Mouse (Mus musculus) liver, embryonic 16.5 days (tissue): ENCODE measurements around the gene A930009A15Rik. TPM values are rescaled to one million over a fixed set of nuclear protein-coding genes. Genes with fewer than 3 reads are reported as not detected.

Experiments used
- ATAC-seq: fragments of 200-750 bp; cut with Nextera tagmentation; 2 replicates; pipeline ENCODE4 v1.8.0; 2017; ENCODE audit warnings: low read depth, mild to moderate bottlenecking, moderate number of reproducible peaks, moderate library complexity
- H3K27ac ChIP-seq: fragments of 300-500 bp; sonication (generic); 2 replicates; pipeline ENCODE4 v1.5.1; 2014; ENCODE audit warnings: mild to moderate bottlenecking, low read length
- H3K27me3 ChIP-seq: fragments of 300-500 bp; sonication (generic); 2 replicates; pipeline ENCODE4 v1.6.1; 2014; ENCODE audit warnings: low read depth, low read length, mixed read lengths; ENCODE audit not compliant: control insufficient read depth, insufficient read depth
- H3K36me3 ChIP-seq: fragments of 300-500 bp; sonication (generic); 2 replicates; pipeline ENCODE4 v1.6.1; 2014; ENCODE audit warnings: mild to moderate bottlenecking; ENCODE audit not compliant: control insufficient read depth, insufficient read depth
- H3K4me1 ChIP-seq: fragments of 300-500 bp; sonication (generic); 2 replicates; pipeline ENCODE4 v1.6.1; 2014; ENCODE audit warnings: low read depth, low read length, mixed read lengths; ENCODE audit not compliant: control insufficient read depth
- H3K4me2 ChIP-seq: fragments of 300-500 bp; sonication (generic); 2 replicates; pipeline ENCODE4 v1.6.1; 2014; ENCODE audit warnings: low read depth, low read length, mixed read lengths
- H3K4me3 ChIP-seq: fragments of 300-500 bp; sonication (generic); 2 replicates; pipeline ENCODE4 v1.5.1; 2014; ENCODE audit warnings: low read depth, mild to moderate bottlenecking, low read length
- H3K9ac ChIP-seq: fragments of 300-500 bp; sonication (generic); 2 replicates; pipeline ENCODE4 v1.6.1; 2014; ENCODE audit warnings: low read depth, low read length
- H3K9me3 ChIP-seq: fragments of 300-500 bp; sonication (generic); replicated peaks from 2 replicates; pipeline ENCODE4 v1.6.1; 2016; ENCODE audit warnings: low read length; ENCODE audit not compliant: control insufficient read depth
- WGBS: fragments of 180-500 bp; shearing (Covaris S2); extraction: QIAGEN DNeasy Blood & Tissue Kit; methylation state at CpG from one replicate; pipeline ENCODE4 v1.1.7; 2014; ENCODE audit not compliant: insufficient replicate concordance; 5-methylcytosine and 5-hydroxymethylcytosine counted together
- polyA plus RNA-seq: library from polyadenylated mRNA; unstranded; fragments of >200 nt; fragmentation: Nextera tagmentation; extraction: Ambion mirVana; gene quantifications from 2 replicates; pipeline ENCODE4 v1.2.1, GENCODE M21; 2015

Gene A930009A15Rik
- polyA plus RNA-seq, 1 experiment from 2014 or later: not detected

- Histone ChIP-seq H3K27me3 (no peaks in the 10 kb centered on the region), H3K27ac (no peak overlapping the region), H3K9me3 (no peaks in the 10 kb centered on the region), H3K4me2 (no peak overlapping the region), H3K4me3 (no peak overlapping the region), H3K9ac (no peak overlapping the region), H3K36me3 (no peaks in the 10 kb centered on the region), H3K4me1 (no peaks in the 10 kb centered on the region)
- 44% methylated on average over 15 of the region's 15 CpGs for WGBS
- no peak for ATAC-seq
These were observed 54.3 kb downstream of the A930009A15Rik start for GRCm38 (mm10) chr10:115623956-115624671.

DNA sequence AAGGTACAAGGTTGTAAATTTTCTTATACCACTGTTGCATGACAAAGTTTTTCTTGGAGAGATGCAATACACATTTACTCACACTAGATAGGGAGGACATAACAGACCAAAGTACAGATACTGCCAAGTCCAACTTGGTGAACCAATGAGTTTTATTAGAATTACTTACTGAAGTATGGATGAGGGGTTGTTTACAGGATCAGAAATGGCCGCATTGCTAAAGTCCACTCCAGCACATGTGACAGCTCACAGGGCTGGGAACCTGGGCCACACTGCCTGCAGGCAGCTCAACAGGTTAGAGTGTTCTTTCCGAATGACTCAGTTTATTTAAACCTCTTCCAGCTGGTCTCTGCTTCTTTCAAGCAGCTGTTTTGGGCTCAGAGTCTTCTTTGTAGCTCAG, 55.2 kb downstream of the A930009A15Rik start:
- no peaks in the 10 kb centered on the region for H3K9me3 ChIP-seq
- no peak for ATAC-seq
- no peaks in the 10 kb centered on the region for H3K27me3 ChIP-seq
- no peak overlapping the region for H3K9ac ChIP-seq
- H3K27ac ChIP-seq: no peak overlapping the region
- H3K4me2 ChIP-seq: no peak overlapping the region
- 51% methylated on average over 2 of the region's 2 CpGs for WGBS
- H3K4me1 ChIP-seq: no peaks in the 10 kb centered on the region
- H3K4me3 ChIP-seq: no peak overlapping the region
- no peaks in the 10 kb centered on the region for H3K36me3 ChIP-seq

DNA sequence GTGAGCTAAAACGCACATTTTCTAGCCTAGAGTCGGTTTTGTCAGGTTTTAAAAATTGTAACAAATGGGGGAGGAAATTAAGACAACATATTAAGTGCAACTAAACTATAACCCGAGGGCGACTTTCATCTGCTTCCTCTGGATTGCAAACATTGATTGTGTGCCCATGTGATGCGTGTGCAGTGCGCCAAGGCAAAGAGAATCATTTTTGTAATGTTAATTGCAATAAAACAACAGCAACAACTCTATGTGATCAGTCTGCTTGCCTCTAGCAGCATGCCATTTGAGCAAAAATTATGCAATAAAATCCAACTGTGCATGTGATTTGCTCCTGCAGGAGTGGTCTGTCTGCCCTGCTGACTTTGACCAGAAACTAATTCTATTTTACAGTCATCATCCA, 56.9 kb downstream of the A930009A15Rik start:
- Histone ChIP-seq H3K36me3 (no peaks in the 10 kb centered on the region), H3K4me3 (no peak overlapping the region), H3K9ac (no peak overlapping the region), H3K4me2 (no peak overlapping the region), H3K27me3 (no peaks in the 10 kb centered on the region), H3K4me1 (no peaks in the 10 kb centered on the region), H3K27ac (no peak overlapping the region), H3K9me3 (no peaks in the 10 kb centered on the region)
- 69% methylated on average over 6 of the region's 6 CpGs for WGBS
- no peak for ATAC-seq

Other genes starting within 250 kb of the A930009A15Rik start
- gene Tmem19, start 207.5 kb upstream of the A930009A15Rik start, polyA plus RNA-seq: 9.5 and 9.9 TPM in 2 replicates
- gene Thap2, start 185.5 kb upstream of the A930009A15Rik start, polyA plus RNA-seq: 5.5 and 5.6 TPM in 2 replicates
- gene Zfc3h1, start 185.0 kb upstream of the A930009A15Rik start, polyA plus RNA-seq: 5.9 and 6.8 TPM in 2 replicates
- 0.63 and 0.71 TPM in 2 replicates for gene Lgr5, start 17.8 kb downstream of the A930009A15Rik start, polyA plus RNA-seq
- 56.6 and 59.5 TPM in 2 replicates for gene Tspan8, start 246.8 kb downstream of the A930009A15Rik start, polyA plus RNA-seq